Mouse (Mus musculus): ENCODE data around the gene Best2.

Gene Best2

DNA sequence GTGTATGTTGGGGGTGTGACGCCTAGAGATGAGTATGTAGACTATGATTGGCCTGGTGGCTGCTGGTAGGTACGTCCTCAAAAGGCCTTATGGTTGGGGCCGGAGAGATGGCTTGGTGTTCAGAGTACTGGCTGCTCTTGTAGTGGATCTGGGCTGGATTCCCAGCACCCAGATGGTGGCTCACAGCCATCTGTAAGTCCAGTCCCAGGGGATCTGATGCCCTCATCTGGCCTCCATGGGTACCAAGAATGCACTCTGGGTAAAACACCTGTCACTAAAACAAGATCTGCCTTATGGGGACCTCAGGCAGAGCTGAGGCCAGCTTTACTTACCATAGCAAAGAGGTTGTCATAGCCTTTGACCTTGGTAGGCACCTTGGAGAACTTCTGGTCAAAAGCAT lies 9.5 kb upstream of the Best2 start:
- no peak for DNase-seq (ENCODE audit: low spot score in 2 of 2)

DNA sequence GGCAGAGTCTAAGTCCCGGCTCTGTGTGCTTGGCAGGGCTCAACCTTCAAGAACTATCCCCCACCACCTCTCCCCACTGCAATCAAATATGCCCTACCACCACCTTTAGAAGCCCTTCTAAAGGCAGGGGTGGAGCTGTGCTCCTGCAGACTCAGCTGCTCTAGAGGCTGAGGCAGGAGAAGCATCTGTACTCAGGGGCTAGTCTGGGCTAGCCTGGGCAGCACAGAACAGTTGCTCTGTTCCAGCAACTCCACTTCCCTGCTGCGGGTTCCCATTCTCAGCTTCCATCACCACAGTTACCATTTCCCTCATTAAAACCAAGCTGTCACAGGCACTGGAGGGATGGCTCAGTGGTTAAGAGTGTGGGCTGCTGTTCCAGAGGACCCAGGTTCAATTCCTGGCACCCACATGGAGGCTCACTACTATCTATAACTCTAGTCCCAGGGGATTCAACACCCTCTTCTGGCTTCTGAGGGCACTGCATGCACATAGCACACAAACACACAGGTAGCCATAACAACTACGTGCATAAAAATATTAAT lies 7.3 kb upstream of the Best2 start:
- DNase-seq (ENCODE audit: low spot score in 2 of 2) = no peak

DNA sequence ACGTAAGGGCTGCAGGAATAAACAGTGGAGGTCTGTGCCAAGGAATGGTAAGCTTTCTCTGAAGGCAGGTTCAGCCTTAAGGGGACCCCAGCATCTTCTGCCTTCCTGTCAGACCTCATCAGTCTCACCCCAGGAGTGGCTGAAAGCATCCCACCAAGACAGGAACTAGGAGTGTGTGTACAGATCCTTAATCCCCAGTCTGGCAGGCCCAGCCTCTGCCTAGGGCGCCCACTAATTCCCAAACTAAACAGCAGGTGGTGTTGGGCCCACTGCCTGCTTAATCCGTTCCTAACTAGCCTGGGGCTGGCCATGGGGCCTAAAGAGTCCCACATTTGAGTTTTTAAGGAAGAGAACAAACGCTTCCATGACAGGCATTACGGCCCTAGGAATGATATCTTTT lies 2.9 kb upstream of the Best2 start:
- no peak for DNase-seq (ENCODE audit: low spot score in 2 of 2)

DNA sequence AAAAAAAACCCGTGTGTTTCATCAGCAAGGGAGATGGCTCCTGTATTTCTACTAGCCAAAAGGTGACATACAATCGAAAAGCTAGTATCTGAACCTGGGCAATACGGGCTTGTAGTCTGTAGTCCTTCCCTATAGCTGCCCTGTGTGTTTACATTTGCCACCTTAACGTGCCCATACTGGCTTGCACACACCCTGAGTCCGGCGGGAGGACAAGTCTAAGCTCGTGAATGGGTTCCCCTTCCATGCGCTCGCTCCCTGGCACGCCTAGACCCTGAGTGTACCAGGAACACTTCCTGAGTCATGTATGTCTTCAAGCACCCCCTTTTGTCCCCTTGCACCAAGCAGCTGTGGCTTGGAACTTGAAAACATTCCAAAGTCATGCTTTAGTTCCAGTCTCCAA lies 2.4 kb upstream of the Best2 start:
- peak in 1 of 2 experiments; percentile 41 for DNase-seq (ENCODE audit: low spot score in 2 of 2)

DNA sequence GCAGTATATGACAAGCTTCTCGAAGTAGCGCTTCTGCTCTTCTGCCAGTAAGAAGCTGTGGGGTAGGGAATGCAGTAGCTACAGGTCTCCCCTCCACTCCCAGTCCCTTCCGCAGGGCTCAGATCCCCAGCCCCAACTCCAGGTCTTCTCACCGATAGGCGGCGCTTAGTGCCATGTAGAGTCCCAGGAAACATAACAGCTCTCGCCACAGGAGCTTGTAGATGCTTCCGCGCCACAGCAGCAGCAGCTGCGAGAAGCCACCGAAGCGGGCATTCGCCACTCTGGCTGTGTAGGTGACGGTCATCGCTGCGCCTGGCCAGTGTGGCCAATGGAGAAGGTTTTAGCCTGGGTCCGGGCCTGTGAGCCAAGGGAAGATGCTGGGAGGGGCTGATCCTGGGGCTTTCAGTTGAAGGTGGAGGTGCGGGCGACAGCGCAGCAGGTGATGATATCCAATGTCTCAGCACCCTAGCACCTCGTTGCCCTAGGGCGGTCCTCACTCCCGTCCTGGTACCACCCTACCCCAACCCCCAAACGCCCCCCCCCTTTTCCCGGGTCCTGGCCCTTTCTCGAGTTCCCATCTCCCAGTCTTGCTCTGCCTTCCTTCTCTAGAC lies 996 bp downstream of the Best2 start:
- peak in 1 of 2 experiments; percentile 45 for DNase-seq (ENCODE audit: low spot score in 2 of 2)

DNA sequence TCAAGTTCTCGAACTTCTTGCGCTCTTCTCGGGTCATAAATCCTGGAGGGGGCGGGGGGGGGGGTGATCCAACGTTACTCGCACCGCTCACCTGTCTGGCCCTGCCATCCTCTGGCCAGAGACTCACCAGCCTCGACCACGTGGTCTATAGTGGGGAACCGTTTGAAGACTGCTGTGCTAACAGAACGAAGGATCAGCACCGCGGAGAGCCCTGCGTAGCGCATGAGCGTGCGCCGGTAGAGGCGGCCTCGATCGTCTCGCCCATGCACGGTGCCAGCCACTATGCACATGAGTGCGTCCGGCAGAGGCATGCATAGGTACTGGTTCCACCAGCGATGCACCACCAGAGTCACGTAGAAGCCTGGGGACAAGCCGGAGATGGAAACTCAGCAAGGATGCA lies 3.1 kb downstream of the Best2 start:
- DNase-seq (ENCODE audit: low spot score in 2 of 2) = no peak

DNA sequence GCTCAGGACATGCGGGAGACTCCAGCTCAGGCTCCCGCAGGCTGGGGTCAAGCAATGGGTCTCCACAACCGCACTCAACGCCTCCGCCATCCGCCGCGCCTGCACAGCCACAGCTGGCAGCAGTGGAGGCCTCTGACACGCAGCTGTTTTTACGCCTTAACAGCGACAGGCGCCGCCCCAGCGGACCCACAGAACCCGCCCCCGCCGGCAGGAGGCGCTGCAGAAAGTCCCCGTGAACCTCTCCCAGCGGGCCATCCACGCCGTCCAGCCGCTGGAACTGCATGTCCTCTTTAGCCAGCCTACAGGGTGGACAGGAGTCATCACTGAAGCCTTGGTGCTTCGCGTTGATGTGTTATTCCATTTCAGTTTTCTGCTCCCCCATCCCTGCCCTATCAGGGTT lies 6.6 kb downstream of the Best2 start:
- DNase-seq (ENCODE audit: low spot score in 2 of 2) = peak in 1 of 2 experiments; percentile 32

DNA sequence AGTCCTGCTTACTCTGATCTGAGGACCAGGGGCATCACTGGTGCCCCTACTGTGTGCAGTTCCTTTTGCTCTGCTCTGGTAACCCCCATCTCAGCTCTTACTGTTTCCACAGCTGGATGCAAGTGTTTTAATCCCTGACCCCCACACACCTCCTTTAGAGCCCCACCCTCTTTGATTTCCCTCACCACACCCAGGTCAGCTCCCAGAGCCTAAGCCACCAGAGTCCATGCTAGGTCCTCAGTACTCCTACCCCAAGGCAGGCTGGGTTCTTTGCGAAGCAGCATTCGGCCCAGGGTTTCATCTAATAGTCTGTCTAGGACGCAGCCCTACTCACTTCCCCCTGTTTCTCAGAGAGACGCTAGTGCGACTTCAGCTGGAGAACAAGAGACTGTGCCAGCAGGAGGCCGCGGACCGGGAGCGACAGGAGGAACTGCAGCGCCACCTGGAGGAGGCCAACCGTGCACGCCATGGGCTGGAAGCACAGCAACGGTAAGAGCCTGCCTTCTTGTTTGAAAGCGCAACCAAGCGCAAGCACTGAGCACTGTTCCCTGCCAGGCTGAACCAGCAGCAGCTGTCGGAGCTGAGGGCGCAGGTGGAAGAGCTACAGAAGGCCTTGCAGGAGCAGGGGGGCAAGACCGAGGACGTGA lies 16.6 kb downstream of the Best2 start:
- peak; percentile 71 to 93 for DNase-seq (ENCODE audit: low spot score in 2 of 2)

DNA sequence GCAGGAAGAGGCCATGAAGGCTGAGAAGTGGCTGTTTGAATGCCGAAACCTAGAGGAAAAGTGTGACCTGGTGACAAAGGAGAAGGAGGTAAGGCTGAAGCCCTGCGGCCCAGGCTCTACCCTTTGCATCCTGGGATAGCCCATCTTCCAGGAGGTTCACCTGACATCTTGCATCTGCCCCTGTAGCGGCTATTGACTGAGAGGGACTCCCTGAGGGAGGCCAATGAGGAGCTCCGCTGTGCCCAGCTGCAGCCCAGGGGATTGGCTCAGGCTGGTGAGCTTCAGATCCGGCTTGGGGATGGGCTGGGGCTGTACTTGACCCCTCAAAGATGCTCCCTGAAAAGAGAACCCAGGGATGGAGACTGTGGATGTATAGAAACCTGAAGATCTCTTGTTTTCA lies 17.4 kb downstream of the Best2 start:
- no peak for DNase-seq (ENCODE audit: low spot score in 2 of 2)

DNA sequence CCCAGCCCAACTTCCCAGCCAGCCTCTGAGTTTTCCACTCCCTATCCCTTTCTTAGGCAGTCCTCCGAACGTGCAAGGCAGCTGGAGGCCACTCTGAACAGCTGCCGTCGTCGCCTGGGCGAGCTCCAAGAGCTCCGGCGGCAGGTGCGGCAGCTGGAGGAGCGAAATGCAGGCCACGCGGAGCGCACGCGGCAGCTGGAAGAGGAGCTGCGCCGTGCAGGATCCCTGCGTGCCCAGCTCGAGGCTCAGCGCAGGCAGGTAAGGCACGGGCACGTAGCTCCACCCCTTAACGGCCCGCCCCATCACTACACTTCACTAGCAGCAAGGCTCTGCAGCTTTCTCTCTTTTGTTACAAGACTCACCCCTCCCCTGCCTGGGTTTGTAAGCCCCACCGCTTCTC lies 18.7 kb downstream of the Best2 start:
- DNase-seq (ENCODE audit: low spot score in 2 of 2) = no peak

DNA sequence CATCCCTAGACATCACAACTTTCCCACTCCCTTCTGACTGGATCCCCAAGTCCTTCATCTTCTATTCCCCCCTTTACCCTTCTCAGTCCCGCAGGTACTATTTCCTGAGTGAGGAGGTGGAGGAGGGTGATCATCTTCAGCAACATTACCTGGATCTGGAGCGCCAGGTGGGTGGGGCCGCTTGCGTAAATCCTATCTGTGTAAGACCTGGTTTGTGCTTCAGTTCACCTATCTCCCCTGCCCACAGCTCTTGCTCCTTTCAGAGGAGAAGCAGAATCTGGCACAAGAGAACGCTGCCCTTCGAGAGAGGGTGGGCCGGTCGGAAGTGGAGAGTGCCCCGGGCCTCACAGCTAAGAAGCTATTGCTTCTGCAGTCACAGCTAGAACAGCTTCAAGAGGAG lies 20.0 kb downstream of the Best2 start:
- no peak for DNase-seq (ENCODE audit: low spot score in 2 of 2)

DNA sequence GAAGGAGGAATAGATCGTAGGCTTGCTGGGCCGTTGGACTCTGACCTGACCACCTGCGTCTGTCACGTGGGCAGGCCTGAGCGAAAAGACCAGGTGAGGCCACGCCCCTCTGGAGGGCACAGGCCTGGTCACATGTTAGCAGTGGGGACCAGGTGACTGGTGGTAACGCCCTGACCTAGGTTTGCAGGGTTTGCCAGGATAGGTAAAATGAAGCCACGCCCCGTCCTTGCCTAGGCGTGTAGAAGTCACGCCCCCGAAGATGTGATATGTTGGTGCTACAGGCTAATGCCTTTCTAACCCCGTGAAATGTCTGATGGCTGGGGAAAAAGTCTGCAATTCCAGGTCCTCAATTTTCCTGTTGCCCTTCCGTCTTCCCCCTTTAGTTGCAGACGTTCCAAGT lies 23.5 kb downstream of the Best2 start:
- DNase-seq (ENCODE audit: low spot score in 2 of 2) = peak; percentile 63 to 74

DNA sequence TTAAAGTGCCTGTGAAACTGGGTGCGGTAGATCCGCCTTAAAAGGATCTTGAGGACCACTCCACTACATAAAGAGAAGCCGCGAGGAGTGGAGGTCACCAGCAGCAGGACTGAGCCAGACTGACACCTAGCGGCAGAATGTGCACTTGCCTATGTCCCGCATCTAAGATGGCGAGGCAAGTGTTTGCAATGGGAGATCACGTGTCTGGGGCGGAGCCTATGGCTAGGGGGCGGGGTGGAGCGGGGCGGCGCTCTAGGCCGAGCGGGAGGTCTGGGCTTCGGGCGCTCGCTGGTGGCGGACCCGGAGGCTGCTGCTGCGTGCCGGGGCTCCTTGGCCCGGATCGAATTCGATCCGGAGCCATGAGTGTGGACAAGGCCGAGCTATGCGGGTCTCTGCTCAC lies 24.0 kb downstream of the Best2 start, which contains the start of gene Hook2:
TSS of gene Hook2 (plus strand) at position 255 of the 400 bp plus-strand sequence.
- DNase-seq (ENCODE audit: low spot score in 2 of 2) = peak; percentile 95 to 98

DNA sequence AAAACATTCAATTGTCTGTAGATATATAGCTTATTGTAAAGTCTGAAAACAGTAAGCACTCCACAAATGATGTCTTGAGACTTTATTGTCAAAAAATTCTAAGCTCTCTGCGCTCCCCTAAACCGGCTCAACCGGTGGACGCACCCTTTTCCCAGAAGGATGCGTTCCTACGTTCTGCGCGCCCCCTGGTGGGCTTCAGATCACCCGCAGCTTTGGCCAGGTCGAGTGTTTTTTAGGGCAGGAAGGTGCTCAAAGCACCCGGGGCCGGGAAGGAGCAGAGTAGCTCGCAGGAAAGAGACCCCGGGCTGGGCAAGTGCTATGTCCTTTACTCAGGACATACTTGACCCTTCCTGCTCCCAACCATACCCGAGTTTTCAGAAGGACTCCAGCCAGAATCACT lies 24.5 kb downstream of the Best2 start:
- peak; percentile 89 to 95 for DNase-seq (ENCODE audit: low spot score in 2 of 2)

DNA sequence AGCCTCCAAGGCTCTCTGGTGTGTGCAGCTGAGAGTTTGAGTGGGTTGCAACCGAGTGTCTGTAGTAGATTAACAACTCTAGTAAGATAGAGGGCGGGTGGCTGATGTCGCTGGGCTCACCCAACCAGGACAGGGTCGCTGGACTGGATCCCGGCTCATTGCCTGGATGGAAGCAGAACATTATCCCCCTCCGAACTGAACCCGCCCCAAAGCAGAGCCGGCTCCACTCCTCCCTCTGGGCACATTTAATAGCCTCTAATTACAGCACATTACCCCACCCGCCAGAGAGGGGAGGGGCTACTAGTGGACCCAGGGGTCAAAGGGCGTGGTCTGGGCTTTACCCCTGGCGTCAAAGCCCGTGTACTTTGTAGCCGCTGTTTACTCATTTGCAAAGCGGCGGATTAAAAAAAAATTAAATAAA lies 25.0 kb downstream of the Best2 start:
- peak; percentile 58 to 71 for DNase-seq (ENCODE audit: low spot score in 2 of 2)

DNA sequence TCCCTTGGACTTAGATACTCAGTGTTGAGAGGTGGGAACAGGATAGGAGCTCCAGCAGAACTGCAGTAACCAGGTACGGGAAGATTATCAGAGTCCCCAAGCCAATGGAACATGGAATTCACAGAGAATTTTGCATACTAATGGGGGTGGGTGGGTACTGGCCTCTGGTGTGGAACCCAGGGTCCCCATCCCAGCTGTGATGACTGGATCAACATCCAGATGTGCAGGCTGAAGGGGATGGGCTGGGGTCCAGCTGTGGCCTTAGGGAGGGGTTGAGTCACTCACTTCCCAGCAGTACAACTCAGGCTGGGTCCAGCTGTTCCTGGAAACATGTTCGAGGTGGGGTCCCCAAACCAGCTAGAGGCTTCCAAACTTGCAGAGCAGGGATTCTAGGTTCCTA lies 26.4 kb downstream of the Best2 start:
- DNase-seq (ENCODE audit: low spot score in 2 of 2) = no peak

DNA sequence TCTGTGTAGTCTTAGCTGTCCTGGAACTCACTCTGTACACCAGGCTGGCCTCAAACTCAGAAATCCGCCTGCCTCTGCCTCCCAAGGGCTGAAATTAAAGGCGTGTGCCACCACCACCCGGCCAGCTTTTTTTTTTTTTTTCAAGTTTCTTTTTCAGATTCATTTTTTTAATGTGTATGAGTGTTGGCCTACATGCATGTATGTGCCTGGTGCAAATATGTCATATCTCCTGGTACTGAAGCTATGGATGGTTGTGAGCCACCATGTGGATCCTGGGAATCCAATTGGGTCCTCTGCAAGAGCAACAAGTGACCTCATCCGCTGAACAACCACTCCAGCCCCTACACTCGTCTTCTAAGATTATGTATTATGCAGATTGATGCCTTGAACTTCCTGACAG lies 26.9 kb downstream of the Best2 start:
- DNase-seq (ENCODE audit: low spot score in 2 of 2) = no peak

DNA sequence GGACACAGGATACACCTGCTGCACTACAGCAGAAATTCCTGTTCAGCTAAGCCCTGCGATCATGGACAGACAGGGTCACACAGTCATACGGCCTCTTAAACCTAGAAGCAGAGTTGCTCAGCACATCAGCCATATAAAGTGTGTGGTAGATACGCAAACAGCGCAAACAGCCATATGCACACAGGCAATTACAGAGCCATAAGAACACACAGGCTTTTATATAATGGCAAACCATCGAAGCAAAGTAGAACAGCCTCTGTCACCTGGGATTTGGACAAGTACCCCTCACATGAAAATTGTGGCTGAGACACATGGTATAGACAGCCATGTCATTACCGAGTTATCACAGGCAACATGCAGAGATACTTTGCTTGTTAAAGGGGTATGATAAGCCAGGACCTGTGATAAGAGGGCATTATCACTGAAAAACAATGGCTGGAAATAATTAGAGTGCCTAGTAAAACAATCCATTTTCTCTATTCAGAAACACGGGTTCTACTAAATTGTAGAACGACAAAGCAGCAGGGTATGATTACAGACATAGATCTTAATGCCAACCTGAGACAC lies 27.9 kb downstream of the Best2 start:
- DNase-seq (ENCODE audit: low spot score in 2 of 2) = no peak

DNA sequence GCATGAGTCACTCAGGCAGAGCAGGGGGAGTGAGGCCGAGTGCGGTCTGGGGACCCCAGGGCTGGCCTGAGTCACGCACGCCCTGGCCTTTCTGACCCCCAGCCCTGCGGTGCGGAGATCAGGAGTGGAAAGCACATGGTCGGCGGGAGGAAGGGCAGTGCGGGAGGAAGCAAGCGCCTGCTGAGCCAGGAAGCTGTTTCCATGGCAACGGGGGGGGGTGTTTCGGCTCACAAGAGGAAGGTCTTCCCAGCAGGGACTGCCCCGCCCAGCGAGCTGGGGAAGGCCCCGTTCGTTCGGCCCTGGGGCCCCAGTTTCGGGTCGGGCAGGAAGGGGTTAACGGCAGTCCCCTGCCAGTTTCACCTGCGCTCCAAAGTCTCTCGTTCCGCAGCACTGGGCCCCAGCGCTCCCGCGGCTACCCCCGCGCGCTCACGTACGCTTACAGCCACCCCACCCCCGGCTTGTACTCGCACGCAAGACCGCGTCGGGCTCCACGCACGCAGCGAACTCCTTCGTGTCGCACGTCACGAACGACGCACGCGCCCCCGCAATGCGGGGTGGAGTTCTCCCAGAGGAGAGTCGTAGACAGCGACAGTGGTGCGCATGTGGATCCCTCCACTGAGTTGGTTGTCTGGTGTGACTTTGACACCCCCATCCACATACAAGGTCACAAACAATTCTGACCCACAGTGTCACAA lies 28.5 kb downstream of the Best2 start:
- DNase-seq (ENCODE audit: low spot score in 2 of 2) = peak; percentile 80 to 89

DNA sequence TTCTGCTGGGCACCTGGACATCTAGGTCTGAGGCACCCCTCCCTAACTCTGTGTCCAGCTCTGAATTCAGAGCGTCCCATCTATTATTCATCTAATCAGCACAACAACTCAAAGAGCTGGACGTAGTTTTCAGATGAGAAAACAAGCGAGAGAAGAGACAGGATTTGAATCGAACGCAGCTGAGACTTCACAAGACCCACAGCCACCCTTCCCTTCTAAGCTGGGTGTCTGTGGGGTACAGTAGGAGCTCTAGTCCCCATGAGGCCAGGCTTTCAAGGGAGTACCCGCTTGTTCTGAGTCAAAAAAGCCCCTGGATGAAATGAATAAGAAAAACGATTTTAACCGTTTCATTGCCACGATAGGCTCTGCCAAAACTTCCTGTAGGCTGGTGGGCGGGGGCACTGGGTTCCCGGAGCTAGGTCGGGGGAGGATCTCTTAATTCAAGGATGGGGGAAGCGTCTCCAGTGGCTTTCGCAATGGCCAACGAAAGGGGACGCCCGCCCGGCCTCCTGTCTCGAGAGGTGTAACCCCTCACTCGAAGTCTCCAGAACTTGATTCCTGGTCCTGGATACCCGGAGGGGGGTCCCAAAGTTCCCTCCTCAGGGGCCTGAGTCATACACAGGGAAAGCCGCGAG lies 29.2 kb downstream of the Best2 start:
- no peak for DNase-seq (ENCODE audit: low spot score in 2 of 2)

DNA sequence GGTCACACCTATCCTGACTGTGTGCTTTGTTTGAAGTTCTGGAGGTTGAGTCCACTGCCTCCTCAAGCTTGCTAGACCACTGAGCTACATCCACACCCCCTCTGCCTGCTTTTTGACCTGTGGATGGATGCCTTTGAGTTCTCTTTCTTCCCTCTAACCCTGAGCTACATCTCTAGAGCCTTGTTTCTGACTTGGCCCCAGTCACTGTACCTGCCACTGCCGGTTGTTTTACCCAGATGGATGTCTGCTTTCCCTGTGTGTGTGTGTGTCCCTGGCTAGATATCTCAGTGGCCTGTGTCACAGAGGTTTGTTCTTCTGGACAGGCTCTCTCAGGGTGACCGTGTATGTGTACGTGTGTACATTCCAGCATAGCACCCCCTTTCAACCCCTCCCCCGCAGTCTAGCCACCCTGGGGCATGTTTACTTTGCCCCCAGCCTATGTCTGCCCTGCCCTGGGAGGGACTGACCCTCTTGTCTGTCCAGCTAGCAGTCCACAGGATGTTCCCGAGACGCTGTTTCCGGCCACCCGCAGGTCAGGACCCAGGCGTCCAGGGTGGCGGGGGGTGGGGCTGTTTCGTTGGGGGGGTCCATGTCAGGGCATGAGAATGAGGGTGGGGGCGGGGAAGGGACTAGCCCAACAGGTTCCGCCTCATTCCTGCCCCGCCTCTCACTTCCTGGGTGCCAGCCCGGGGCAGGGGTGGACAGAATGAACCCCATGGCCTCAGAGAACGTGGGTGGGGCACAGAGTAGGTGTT lies 29.9 kb downstream of the Best2 start:
- peak in 1 of 2 experiments; percentile 62 for DNase-seq (ENCODE audit: low spot score in 2 of 2)

All from urinary bladder, postnatal 4 days (tissue).